Mouse (Mus musculus): ENCODE results near the gene Dnajb8. TPM values are rescaled to one million over a fixed set of nuclear protein-coding genes. Genes with fewer than 3 reads are reported as not detected.

The Dnajb8 gene
- polyA plus RNA-seq, 1 experiment from 2014 or later = not detected

Other genes starting within 250 kb of the Dnajb8 start
- gene H1fx, start 240.6 kb upstream of the Dnajb8 start, polyA plus RNA-seq (2014; fragmentation: Nextera tagmentation; extraction: Ambion mirVana) = 20.4 and 22.7 TPM in 2 replicates
- gene Rab7, start 177.0 kb upstream of the Dnajb8 start, polyA plus RNA-seq (2014; fragmentation: Nextera tagmentation; extraction: Ambion mirVana) = 227 and 245 TPM in 2 replicates
- 234 and 256 TPM in 2 replicates for gene Rpn1, start 137.8 kb upstream of the Dnajb8 start, polyA plus RNA-seq (2014; fragmentation: Nextera tagmentation; extraction: Ambion mirVana)
- gene Gata2, start 28.4 kb upstream of the Dnajb8 start, polyA plus RNA-seq (2014; fragmentation: Nextera tagmentation; extraction: Ambion mirVana) = 14.3 and 14.5 TPM in 2 replicates
- gene Eefsec, start 224.3 kb downstream of the Dnajb8 start, polyA plus RNA-seq (2014; fragmentation: Nextera tagmentation; extraction: Ambion mirVana) = 20.9 and 29.1 TPM in 2 replicates
- 92.5 and 101 TPM in 2 replicates for gene Ruvbl1, start 243.1 kb downstream of the Dnajb8 start, polyA plus RNA-seq (2014; fragmentation: Nextera tagmentation; extraction: Ambion mirVana)

Data from heart, embryonic 11.5 days (tissue).